Mouse (Mus musculus) heart, embryonic 14.5 days (tissue): Measurements from ENCODE around the gene Klk1b4. TPM values are rescaled to one million over a fixed set of nuclear protein-coding genes. Genes with fewer than 3 reads are reported as not detected.
"Not testable (repeated sequence)": the region's sequence is repeated elsewhere in the genome, so short reads cannot be mapped to it uniquely, and the experiment has no call there.

ENCODE experiments used
- ATAC-seq: fragments of 200-750 bp; cut with Nextera tagmentation; 2 replicates; pipeline ENCODE4 v1.8.0; 2017; ENCODE audit warnings: low read depth, moderate TSS enrichment; ENCODE audit not compliant: insufficient number of reproducible peaks, insufficient read depth, low FRiP score
- H3K27ac ChIP-seq, 2 experiments: fragments of 200-500 bp in 1 of 2; fragments of 300-500 bp in 1 of 2; sonication (generic) in 1 of 2; replicated peaks in 1 of 2; 2 replicates each; pipeline ENCODE4 v1.5.1; 2012 to 2014; ENCODE audit warnings: low read depth in 2 of 2, low read length in 2 of 2, control low read depth in 1 of 2, mild to moderate bottlenecking in 1 of 2, mixed read lengths in 1 of 2; ENCODE audit not compliant: control insufficient read depth in 1 of 2, insufficient read depth in 1 of 2
- H3K27me3 ChIP-seq: fragments of 300-500 bp; sonication (generic); 2 replicates; pipeline ENCODE4 v1.6.1; 2014; ENCODE audit warnings: mild to moderate bottlenecking, low read length, control low read depth; ENCODE audit not compliant: control insufficient read depth, insufficient read depth
- H3K36me3 ChIP-seq: fragments of 300-500 bp; sonication (generic); 2 replicates; pipeline ENCODE4 v1.6.1; 2014; ENCODE audit warnings: mild to moderate bottlenecking, control low read depth, low read length, mixed read lengths; ENCODE audit not compliant: control insufficient read depth, insufficient read depth
- H3K4me1 ChIP-seq, 2 experiments: fragments of 200-500 bp in 1 of 2; fragments of 300-500 bp in 1 of 2; sonication (generic) in 1 of 2; 2 replicates each; pipeline ENCODE4 v1.6.1; 2012 to 2014; ENCODE audit warnings: low read length in 2 of 2, control low read depth in 1 of 2, mixed read lengths in 1 of 2; ENCODE audit not compliant: control insufficient read depth in 2 of 2, insufficient read depth in 2 of 2
- H3K4me2 ChIP-seq: fragments of 300-500 bp; sonication (generic); 2 replicates; pipeline ENCODE4 v1.6.1; 2014; ENCODE audit warnings: mild to moderate bottlenecking, low read length
- H3K4me3 ChIP-seq, 2 experiments: fragments of 200-500 bp in 1 of 2; fragments of 300-500 bp in 1 of 2; sonication (generic) in 1 of 2; 2 replicates each; pipeline ENCODE4 v1.5.1; 2012 to 2014; ENCODE audit warnings: low read length in 2 of 2, mild to moderate bottlenecking in 2 of 2, control low read depth in 1 of 2, low read depth in 1 of 2, moderate library complexity in 1 of 2; ENCODE audit not compliant: control insufficient read depth in 1 of 2, insufficient read depth in 1 of 2
- H3K9ac ChIP-seq: fragments of 300-500 bp; sonication (generic); 2 replicates; pipeline ENCODE4 v1.6.1; 2014; ENCODE audit warnings: mild to moderate bottlenecking, low read length
- H3K9me3 ChIP-seq: fragments of 300-500 bp; sonication (generic); 2 replicates; pipeline ENCODE4 v1.6.1; 2016; ENCODE audit warnings: low read length, control low read depth; ENCODE audit not compliant: control insufficient read depth
- WGBS: fragments of 180-500 bp; shearing (Covaris S2); extraction: QIAGEN DNeasy Blood & Tissue Kit; methylation state at CpG from one replicate; pipeline ENCODE4 v1.1.7; 2014; 5-methylcytosine and 5-hydroxymethylcytosine counted together
- polyA plus RNA-seq: library from polyadenylated mRNA; unstranded; fragments of >200 nt; fragmentation: Nextera tagmentation; extraction: Ambion mirVana; gene quantifications from 2 replicates; pipeline ENCODE4 v1.2.1, GENCODE M21; 2014

Klk1b4 gene
- polyA plus RNA-seq, 1 experiment from 2014 or later: not detected

DNA sequence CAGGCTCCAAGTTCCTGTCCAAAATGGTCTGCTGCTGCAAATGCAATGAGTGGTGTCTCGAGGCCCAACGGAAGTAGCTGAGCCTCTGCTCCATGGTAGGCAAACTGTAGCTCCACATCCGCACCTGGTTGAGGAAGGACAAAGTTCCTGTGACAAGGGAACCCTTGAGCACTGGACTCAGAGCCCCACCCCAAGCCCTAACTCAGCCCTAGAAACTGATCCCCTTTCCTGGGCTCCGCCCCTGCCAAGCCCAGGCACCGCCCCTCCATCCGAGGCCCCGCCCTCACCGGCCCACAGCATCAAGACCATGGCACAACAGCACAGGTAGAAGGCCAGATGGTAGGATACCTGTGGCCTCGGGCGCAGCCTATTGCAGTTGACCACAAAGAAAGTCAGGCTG lies 14.4 kb downstream of the Klk1b4 start:
- not testable (repeated sequence) for H3K9ac ChIP-seq, ATAC-seq, H3K4me2 ChIP-seq, H3K36me3 ChIP-seq, H3K4me1 ChIP-seq, H3K4me3 ChIP-seq, H3K27me3 ChIP-seq, H3K9me3 ChIP-seq, H3K27ac ChIP-seq
- 68% methylated on average over 8 of the region's 10 CpGs for WGBS

DNA sequence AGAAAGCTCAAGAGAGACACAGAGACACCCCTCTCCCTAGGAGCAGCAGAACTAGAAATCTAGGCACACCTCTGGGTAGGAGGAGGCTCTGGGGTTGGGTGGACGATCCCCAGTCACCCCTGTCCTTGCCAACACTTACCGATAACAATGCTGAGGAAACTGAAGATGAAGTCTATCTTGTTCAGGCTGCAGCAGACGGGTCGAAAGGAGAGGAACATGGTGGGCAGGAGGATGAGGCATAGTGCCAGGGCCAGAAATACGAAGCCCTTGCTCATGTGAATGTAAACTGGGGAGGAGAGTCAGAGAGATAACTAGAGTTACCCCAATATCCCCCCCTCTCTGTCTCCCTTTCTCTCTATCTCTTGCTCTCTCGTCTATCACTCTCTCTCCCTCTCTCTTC lies 15.1 kb downstream of the Klk1b4 start:
- not testable (repeated sequence) for H3K36me3 ChIP-seq, H3K27me3 ChIP-seq, H3K9ac ChIP-seq, ATAC-seq, H3K9me3 ChIP-seq, H3K4me1 ChIP-seq, H3K27ac ChIP-seq, H3K4me3 ChIP-seq, H3K4me2 ChIP-seq
- WGBS: 52% methylated on average over 6 of the region's 6 CpGs

DNA sequence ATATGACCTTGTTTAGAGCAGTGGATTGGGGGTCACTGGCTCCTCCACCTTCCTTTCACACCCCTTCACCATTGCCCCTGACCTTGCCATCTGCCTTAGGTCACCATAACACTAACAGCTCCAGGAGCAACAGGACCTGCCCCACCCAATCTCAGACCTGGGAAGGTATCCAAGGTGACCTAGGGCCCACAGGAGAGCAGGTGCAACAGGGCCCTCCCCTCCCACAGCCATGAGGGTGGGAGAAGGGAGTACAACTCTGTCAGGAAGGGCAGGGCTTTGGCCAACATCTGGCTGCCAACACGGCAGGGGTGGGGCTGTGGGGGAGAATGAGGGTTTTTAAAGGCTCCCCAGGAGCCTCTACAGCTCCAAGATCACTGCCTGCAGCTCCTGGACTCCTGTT lies 17.8 kb downstream of the Klk1b4 start, which contains the start of gene Klk1:
Gene Klk1 (plus strand): TSS at position 285 of the 400 bp plus-strand sequence.
- H3K4me2 ChIP-seq: no peak within 1 kb of the TSS
- H3K36me3 ChIP-seq: no peaks in the 10 kb centered on the region
- peaks cover 0 to 2% of the 10 kb centered on the region in 2 experiments; a peak in 1 of 4 replicates for H3K4me1 ChIP-seq
- WGBS: 31% methylated on average over 1 of the region's 1 CpGs
- ATAC-seq: no peak
- no peak within 1 kb of the TSS for H3K4me3 ChIP-seq
- no peaks in the 10 kb centered on the region for H3K9me3 ChIP-seq
- no peak within 1 kb of the TSS for H3K9ac ChIP-seq
- no peak within 1 kb of the TSS for H3K27ac ChIP-seq
- no peaks in the 10 kb centered on the region for H3K27me3 ChIP-seq

DNA sequence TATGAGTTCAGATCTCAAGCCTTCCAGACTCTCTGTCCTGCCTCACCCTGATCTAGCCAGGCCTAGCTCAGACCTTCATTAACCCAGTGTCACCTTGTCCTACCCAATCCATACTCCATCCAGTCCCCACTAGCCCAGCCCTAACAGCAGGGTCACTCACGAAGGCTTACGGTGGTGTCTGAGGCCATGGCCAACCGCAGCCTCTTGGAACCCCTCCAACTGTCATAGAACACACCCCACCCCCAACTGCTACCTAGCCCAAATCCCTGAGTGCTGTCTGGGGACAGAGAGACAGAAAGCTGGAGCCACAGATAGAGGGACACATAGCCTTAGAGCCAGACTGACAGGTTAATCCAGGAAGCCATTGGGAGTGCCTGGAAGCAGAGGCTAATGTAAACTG lies 28.7 kb downstream of the Klk1b4 start, which contains the start of gene Gm36864:
Gene Gm36864 (plus strand): TSS at position 269 of the 400 bp plus-strand sequence.
- WGBS: 65% methylated on average over 3 of the region's 3 CpGs
- Histone ChIP-seq H3K9ac (no peak within 1 kb of the TSS), H3K4me1 (no peaks in the 10 kb centered on the region), H3K27ac (no peak within 1 kb of the TSS), H3K4me3 (no peak within 1 kb of the TSS), H3K27me3 (no peaks in the 10 kb centered on the region), H3K9me3 (no peaks in the 10 kb centered on the region), H3K4me2 (no peak within 1 kb of the TSS), H3K36me3 (no peaks in the 10 kb centered on the region)
- no peak for ATAC-seq

DNA sequence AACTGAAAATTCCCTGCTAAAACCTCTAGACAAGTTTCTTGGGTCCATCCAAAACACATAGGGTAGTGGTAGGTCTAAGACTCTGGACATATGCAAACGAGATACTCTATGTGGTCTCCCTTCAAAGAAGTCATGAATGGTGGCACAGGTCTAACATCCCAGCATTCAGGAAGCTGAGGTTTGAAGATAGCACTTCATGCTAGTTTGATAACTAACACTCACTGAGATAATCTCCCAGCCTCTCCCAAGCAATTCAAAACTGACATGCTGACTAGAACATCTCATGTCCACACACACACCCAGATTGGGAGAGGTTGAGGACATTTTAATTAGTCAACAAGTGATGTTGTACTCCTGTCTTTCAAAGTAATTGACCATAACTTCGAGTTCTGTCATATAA lies 32.7 kb downstream of the Klk1b4 start:
- Histone ChIP-seq H3K4me3 (no peak overlapping the region), H3K4me1 (no peaks in the 10 kb centered on the region), H3K9ac (no peak overlapping the region), H3K27me3 (no peaks in the 10 kb centered on the region), H3K4me2 (no peak overlapping the region), H3K27ac (no peak overlapping the region), H3K9me3 (no peaks in the 10 kb centered on the region), H3K36me3 (no peaks in the 10 kb centered on the region)
- 62% methylated on average over 2 of the region's 2 CpGs for WGBS
- ATAC-seq: no peak

DNA sequence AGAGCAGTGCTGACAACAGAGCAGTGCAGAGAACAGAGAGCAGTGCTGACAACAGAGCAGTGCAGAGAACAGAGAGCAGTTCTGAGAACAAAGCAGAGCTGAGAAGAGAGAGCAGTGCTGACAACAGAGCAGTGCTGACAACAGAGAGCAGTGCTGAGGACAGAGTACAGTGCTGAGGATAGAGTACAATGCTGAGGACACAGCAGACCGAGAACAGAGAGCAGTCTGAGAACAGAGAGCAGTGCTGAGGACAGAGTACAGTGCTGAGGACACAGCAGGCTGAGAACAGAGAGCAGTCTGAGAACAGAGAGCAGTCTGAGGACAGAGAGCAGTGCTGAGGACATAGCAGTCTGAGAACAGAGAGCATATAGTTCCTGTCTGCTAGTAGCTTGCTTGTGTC lies 33.5 kb downstream of the Klk1b4 start:
- Histone ChIP-seq H3K36me3 (no peaks in the 10 kb centered on the region), H3K4me2 (no peak overlapping the region), H3K4me3 (no peak overlapping the region), H3K27ac (no peak overlapping the region), H3K4me1 (peaks cover 3 to 6% of the 10 kb centered on the region in 2 experiments; a peak in 2 of 4 replicates), H3K9me3 (no peaks in the 10 kb centered on the region), H3K9ac (no peak overlapping the region), H3K27me3 (no peaks in the 10 kb centered on the region)
- no peak for ATAC-seq
- WGBS: 45% methylated on average over 1 of the region's 1 CpGs

DNA sequence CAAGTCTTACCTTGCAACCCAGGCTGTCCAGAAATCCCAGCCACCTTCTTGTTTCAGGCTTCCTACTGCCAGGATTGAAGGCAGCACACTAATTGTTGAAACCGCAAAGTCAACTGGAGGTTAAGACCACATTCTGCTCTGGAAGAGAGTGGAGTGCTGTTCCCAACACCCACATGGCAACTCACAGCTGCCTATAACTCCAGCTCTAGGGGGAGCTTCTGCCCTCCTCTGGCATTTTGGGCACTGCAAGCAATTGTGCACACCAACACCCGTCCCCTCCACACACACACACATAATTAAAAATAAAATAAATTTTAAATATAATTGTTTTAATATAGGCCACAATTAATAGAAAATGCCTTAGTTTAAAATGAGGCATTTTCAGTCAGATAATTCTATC lies 33.9 kb downstream of the Klk1b4 start:
- ATAC-seq: no peak
- H3K4me3 ChIP-seq: no peak overlapping the region
- H3K4me2 ChIP-seq: no peak overlapping the region
- no peaks in the 10 kb centered on the region for H3K27me3 ChIP-seq
- H3K9me3 ChIP-seq: no peaks in the 10 kb centered on the region
- no peaks in the 10 kb centered on the region for H3K36me3 ChIP-seq
- 70% methylated on average over 2 of the region's 2 CpGs for WGBS
- H3K9ac ChIP-seq: no peak overlapping the region
- peaks cover 3 to 6% of the 10 kb centered on the region in 2 experiments; a peak in 2 of 4 replicates for H3K4me1 ChIP-seq
- H3K27ac ChIP-seq: no peak overlapping the region

DNA sequence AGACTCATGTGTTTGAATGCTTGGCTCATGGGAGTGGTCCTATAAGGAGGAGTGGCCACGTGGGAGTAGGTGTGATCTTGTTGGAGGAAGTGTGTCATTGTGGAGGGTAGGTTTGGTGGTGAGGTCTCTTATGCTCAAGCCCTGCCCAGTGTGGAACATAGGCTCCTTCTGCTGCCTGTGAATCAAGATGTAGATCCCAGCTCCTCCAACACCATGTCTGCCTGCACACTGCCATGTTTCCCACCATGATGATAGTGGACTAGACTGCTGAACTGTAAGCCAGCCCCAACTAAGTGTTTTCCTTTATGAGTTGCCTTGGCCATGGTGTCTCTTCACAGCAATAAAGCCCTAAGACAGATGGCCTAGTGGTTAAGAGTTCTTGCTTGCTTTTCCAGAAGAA lies 36.8 kb downstream of the Klk1b4 start:
- Histone ChIP-seq H3K36me3 (peaks cover 14% of the 10 kb centered on the region), H3K4me3 (no peak overlapping the region), H3K9me3 (no peaks in the 10 kb centered on the region), H3K9ac (no peak overlapping the region), H3K4me1 (peaks cover 3 to 16% of the 10 kb centered on the region in 2 experiments; a peak in 3 of 4 replicates), H3K4me2 (no peak overlapping the region), H3K27ac (no peak overlapping the region), H3K27me3 (no peaks in the 10 kb centered on the region)
- WGBS: 63% methylated on average over 1 of the region's 1 CpGs
- ATAC-seq: no peak
